Mouse (Mus musculus): ENCODE data around the gene Ilf3. TPM values are rescaled to one million over a fixed set of nuclear protein-coding genes. Genes with fewer than 3 reads are reported as not detected.

Ilf3 gene
- polyA plus RNA-seq, 1 experiment from 2014 or later = 268 TPM

- H3K4me3 ChIP-seq = no peak overlapping the region
- H3K4me1 ChIP-seq = peaks cover 14% of the 10 kb centered on the region
- 35% methylated on average over 9 of the region's 9 CpGs for WGBS
- no peaks in the 10 kb centered on the region for H3K27me3 ChIP-seq
- no peak for ATAC-seq (ENCODE audit: low FRiP score, low read depth)
- no peaks in the 10 kb centered on the region for H3K9me3 ChIP-seq
- no peak overlapping the region for H3K27ac ChIP-seq
- H3K36me3 ChIP-seq = peaks cover 35% of the 10 kb centered on the region
- H3K4me2 ChIP-seq (replicated peaks) = no peak overlapping the region
- no peak overlapping the region for H3K9ac ChIP-seq
Measured at GRCm38 (mm10) chr9:21409592-21410317, 42.1 kb downstream of the Ilf3 start.

- peak; percentile 95 for ATAC-seq (ENCODE audit: low FRiP score, low read depth)
- 2% methylated on average over 53 of the region's 53 CpGs for WGBS
- H3K27ac ChIP-seq = peak within 1 kb of the TSS; percentile 6; the same call in 1 of the 2 replicates
Measured at GRCm38 (mm10) chr9:21411669-21412550, 44.2 kb downstream of the Ilf3 start, which contains the start of gene Qtrt1. TSS of gene Qtrt1 (plus strand) at chr9:21411837.

DNA sequence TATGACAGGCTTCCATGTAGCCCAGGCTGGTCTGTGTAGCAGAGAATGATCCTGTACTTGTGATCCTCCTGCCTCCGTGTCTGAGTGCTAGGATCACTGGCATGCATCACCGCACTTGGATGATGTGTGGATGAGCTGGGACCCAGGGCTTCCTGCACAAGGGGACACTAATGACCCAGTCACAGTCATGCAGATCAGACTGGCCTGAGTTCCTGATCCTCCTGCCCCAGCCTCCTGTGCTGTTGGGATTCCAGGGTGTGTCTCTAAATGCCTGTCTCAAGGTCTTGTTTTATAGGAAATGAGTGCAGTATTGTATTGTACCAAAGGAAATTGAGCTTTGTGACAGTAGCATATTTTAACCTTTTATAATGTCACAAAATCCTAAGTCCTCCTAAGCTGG lies 50.2 kb downstream of the Ilf3 start:
- Histone ChIP-seq H3K27ac (no peak overlapping the region; the same call in 1 of the 2 replicates), H3K4me2 (replicated peaks) (no peak overlapping the region), H3K9ac (no peak overlapping the region), H3K36me3 (peaks cover 67% of the 10 kb centered on the region), H3K27me3 (no peaks in the 10 kb centered on the region), H3K4me1 (0 out of 2 replicates have a peak, but pooled peaks cover 1% of the 10 kb centered on the region), H3K4me3 (no peak overlapping the region), H3K9me3 (no peaks in the 10 kb centered on the region)
- ATAC-seq (ENCODE audit: low FRiP score, low read depth) = no peak
- WGBS = 94% methylated on average over 2 of the region's 2 CpGs

More at GRCm38 (mm10) chr9:21411669-21412550, 44.2 kb downstream of the Ilf3 start, which contains the start of gene Qtrt1:
- Histone ChIP-seq H3K4me1 (peaks cover 14% of the 10 kb centered on the region), H3K9ac (peak within 1 kb of the TSS; percentile 80), H3K36me3 (peaks cover 30% of the 10 kb centered on the region), H3K4me3 (peak within 1 kb of the TSS; percentile 75), H3K9me3 (no peaks in the 10 kb centered on the region), H3K27me3 (no peaks in the 10 kb centered on the region), H3K4me2 (replicated peaks) (peak within 1 kb of the TSS; percentile 83)

DNA sequence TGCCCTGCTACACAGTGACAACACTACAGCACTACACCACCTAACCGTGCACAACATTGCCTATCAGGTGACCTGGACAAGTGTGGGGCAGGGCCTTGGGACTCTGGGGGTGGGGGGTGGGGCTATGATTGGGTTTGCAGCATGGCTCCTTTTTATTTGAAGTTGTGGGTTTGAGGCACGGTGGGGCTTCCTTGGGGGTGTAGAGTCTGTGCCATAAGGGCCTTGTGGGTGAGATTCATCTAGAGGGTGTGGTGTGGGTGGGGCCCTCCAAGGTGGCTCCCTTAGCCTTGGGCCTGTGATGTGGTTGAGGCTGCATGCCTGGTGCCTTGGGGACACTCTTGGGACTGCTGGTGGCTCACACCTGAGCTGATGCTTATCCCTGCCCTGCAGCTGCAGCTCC lies 52.0 kb downstream of the Ilf3 start:
- WGBS = 100% methylated on average over 2 of the region's 2 CpGs

GRCm38 (mm10) chr9:21424631-21425555 lies 57.2 kb downstream of the Ilf3 start, which contains the start of gene Dnm2:
TSS of gene Dnm2 (plus strand) at chr9:21424908.
- WGBS = under 1% methylated on average over 82 of the region's 82 CpGs
- ATAC-seq (ENCODE audit: low FRiP score, low read depth) = peak; percentile 98
- Histone ChIP-seq H3K4me2 (replicated peaks) (peak within 1 kb of the TSS; percentile 85), H3K4me1 (peaks cover 33% of the 10 kb centered on the region), H3K36me3 (peaks cover 17% of the 10 kb centered on the region), H3K27me3 (no peaks in the 10 kb centered on the region), H3K9ac (peak within 1 kb of the TSS; percentile 92), H3K9me3 (no peaks in the 10 kb centered on the region), H3K4me3 (peak within 1 kb of the TSS; percentile 97), H3K27ac (peak within 1 kb of the TSS; percentile 82)

More for the DNA sequence above, 52.0 kb downstream of the Ilf3 start:
- no peaks in the 10 kb centered on the region for H3K9me3 ChIP-seq
- no peak overlapping the region for H3K4me3 ChIP-seq
- ATAC-seq (ENCODE audit: low FRiP score, low read depth) = no peak
- no peak overlapping the region for H3K27ac ChIP-seq
- H3K4me1 ChIP-seq = no peaks in the 10 kb centered on the region
- H3K27me3 ChIP-seq = no peaks in the 10 kb centered on the region
- H3K4me2 ChIP-seq (replicated peaks) = no peak overlapping the region
- no peak overlapping the region for H3K9ac ChIP-seq
- H3K36me3 ChIP-seq = peaks cover 57% of the 10 kb centered on the region

GRCm38 (mm10) chr9:21425556-21425945 lies 57.9 kb downstream of the Ilf3 start:
- H3K36me3 ChIP-seq = peaks cover 10% of the 10 kb centered on the region
- H3K4me1 ChIP-seq = peaks cover 36% of the 10 kb centered on the region
- peak overlapping the region; percentile 97 for H3K4me3 ChIP-seq
- peak overlapping the region; percentile 85 for H3K4me2 ChIP-seq (replicated peaks)
- H3K27me3 ChIP-seq = no peaks in the 10 kb centered on the region
- H3K9ac ChIP-seq = peak overlapping the region; percentile 92
- no peaks in the 10 kb centered on the region for H3K9me3 ChIP-seq
- 7% methylated on average over 6 of the region's 6 CpGs for WGBS
- H3K27ac ChIP-seq = no peak overlapping the region
- ATAC-seq (ENCODE audit: low FRiP score, low read depth) = no peak

DNA sequence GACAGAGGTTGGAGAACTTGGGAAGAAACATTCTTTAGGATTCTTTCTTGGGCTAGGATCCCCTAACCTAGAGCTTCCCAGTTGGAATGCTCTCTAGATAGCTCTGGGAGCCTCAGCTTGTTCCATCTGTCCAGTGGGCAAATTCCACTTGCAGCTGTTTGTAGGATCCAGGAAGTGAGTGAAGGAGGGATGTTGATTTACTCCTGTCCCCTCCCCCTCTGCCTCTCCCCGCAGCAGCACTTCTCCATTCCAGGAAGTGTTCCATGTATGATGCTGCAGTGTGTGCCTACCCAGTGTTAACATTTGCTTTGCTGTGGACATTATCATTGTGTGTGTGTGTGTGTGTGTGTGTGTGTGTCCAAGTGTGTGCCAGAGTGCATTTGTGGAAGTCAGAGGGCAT lies 58.3 kb downstream of the Ilf3 start:
- no peak overlapping the region for H3K27ac ChIP-seq
- H3K4me3 ChIP-seq = peak overlapping the region; percentile 97
- peaks cover 40% of the 10 kb centered on the region for H3K4me1 ChIP-seq
- H3K27me3 ChIP-seq = no peaks in the 10 kb centered on the region
- ATAC-seq (ENCODE audit: low FRiP score, low read depth) = no peak
- H3K9me3 ChIP-seq = no peaks in the 10 kb centered on the region
- peak overlapping the region; percentile 85 for H3K4me2 ChIP-seq (replicated peaks)
- WGBS = 0% methylated on average over 1 of the region's 1 CpGs
- peak overlapping the region; percentile 92 for H3K9ac ChIP-seq
- peaks cover 6% of the 10 kb centered on the region for H3K36me3 ChIP-seq

DNA sequence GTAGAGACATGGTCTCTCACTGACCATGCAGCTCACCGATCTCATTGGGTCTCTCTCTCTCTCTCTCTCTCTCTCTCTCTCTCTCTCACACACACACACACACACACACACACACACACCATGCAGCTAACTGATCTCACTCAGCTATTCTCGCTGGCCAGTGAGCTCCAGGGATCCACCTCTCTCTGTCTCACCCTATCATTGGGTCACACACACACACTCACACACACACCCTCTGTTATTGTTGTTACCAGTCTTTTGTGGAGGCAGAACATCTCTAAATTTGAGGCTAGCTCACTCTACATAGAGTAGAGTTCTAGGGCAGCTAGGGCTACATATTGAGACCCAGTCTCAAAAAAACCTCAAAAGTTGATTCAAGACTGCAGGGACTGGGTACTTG lies 58.9 kb downstream of the Ilf3 start:
- no peak overlapping the region for H3K27ac ChIP-seq
- ATAC-seq (ENCODE audit: low FRiP score, low read depth) = no peak
- H3K27me3 ChIP-seq = no peaks in the 10 kb centered on the region
- peaks cover under 1% of the 10 kb centered on the region for H3K36me3 ChIP-seq
- peaks cover 40% of the 10 kb centered on the region for H3K4me1 ChIP-seq
- H3K9ac ChIP-seq = no peak overlapping the region
- peak overlapping the region; percentile 97; the same call in 1 of the 2 replicates for H3K4me3 ChIP-seq
- H3K9me3 ChIP-seq = no peaks in the 10 kb centered on the region
- 75% methylated on average over 2 of the region's 2 CpGs for WGBS
- peak overlapping the region; percentile 85 for H3K4me2 ChIP-seq (replicated peaks)

- Histone ChIP-seq H3K36me3 (no peaks in the 10 kb centered on the region), H3K4me3 (no peak overlapping the region), H3K4me1 (peaks cover 40% of the 10 kb centered on the region), H3K4me2 (replicated peaks) (no peak overlapping the region), H3K27me3 (no peaks in the 10 kb centered on the region), H3K27ac (no peak overlapping the region), H3K9me3 (no peaks in the 10 kb centered on the region), H3K9ac (0 out of 2 replicates have a peak overlapping the region, but pooled peaks have one; percentile 21)
- ATAC-seq (ENCODE audit: low FRiP score, low read depth) = no peak
- WGBS = 79% methylated on average over 2 of the region's 2 CpGs
Measured at GRCm38 (mm10) chr9:21427773-21428172, 60.1 kb downstream of the Ilf3 start.

DNA sequence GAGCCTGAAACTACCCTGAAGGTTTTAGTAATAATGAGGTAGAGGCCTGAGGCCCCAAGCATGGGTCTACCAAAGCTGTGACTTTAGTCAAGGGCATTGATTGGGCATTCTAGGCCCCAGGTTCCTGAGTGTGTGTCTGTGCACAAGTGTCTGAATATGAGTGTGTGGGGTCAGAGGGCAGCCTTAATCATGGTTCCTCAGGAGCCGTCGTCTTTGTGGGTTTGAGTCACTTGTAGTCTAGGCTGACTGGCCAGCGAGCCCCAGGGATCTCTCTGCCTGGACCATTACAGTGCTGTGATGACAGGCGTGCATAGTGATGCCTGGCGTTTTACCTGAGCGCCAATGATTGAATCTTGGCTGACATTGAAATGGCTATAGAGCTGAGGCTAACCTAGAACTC lies 60.5 kb downstream of the Ilf3 start:
- H3K4me1 ChIP-seq = peaks cover 40% of the 10 kb centered on the region
- no peaks in the 10 kb centered on the region for H3K36me3 ChIP-seq
- no peak overlapping the region for H3K27ac ChIP-seq

GRCm38 (mm10) chr9:21430724-21431123 lies 63.1 kb downstream of the Ilf3 start:
- Histone ChIP-seq H3K36me3 (no peaks in the 10 kb centered on the region), H3K4me2 (replicated peaks) (no peak overlapping the region), H3K4me1 (peaks cover 36% of the 10 kb centered on the region), H3K9ac (no peak overlapping the region), H3K4me3 (no peak overlapping the region), H3K27me3 (no peaks in the 10 kb centered on the region), H3K27ac (no peak overlapping the region), H3K9me3 (no peaks in the 10 kb centered on the region)
- ATAC-seq (ENCODE audit: low FRiP score, low read depth) = no peak
- 66% methylated on average over 7 of the region's 7 CpGs for WGBS

More for the DNA sequence above, 60.5 kb downstream of the Ilf3 start:
- Histone ChIP-seq H3K4me2 (replicated peaks) (no peak overlapping the region), H3K9ac (0 out of 2 replicates have a peak overlapping the region, but pooled peaks have one; percentile 21), H3K9me3 (no peaks in the 10 kb centered on the region), H3K27me3 (no peaks in the 10 kb centered on the region), H3K4me3 (no peak overlapping the region)
- no peak for ATAC-seq (ENCODE audit: low FRiP score, low read depth)
- WGBS = 87% methylated on average over 6 of the region's 6 CpGs

All from limb, embryonic 13.5 days (tissue).